Mouse (Mus musculus): ENCODE measurements at regions not wholly inside any gene's neighbourhood (a gene's known extent, or its start where the extent isn't known, plus 50 kb on each side); places are given as distances from the start of the nearest gene placed in this dataset.

GRCm38 (mm10) chr12:39935775-39936174 lies 102.0 kb downstream of the Arl4a start:
- TF ChIP-seq MAX (IDR thresholded peaks at IDR 0.05; ENCODE audit: low read depth) (no peak), E2F4 (IDR thresholded peaks at IDR 0.05; ENCODE audit: insufficient read depth) (no peak), POLR2A (IDR thresholded peaks at IDR 0.05; ENCODE audit: insufficient read length, low read depth) (no peak), TCF12 (IDR thresholded peaks at IDR 0.05; ENCODE audit: insufficient read depth, poor library complexity, severe bottlenecking) (no peak), USF1 (IDR thresholded peaks at IDR 0.05; ENCODE audit: low read depth) (no peak), MYOG (IDR thresholded peaks at IDR 0.05; ENCODE audit: control insufficient read depth in 1 of 3, insufficient read depth in 1 of 3, insufficient read length in 2 of 3, low read depth in 2 of 3) (no peak), REST (IDR thresholded peaks at IDR 0.05; ENCODE audit: insufficient read depth, insufficient read length) (no peak), SRF (IDR thresholded peaks at IDR 0.05; ENCODE audit: control insufficient read depth, insufficient read length, low read depth) (no peak)
